Mouse (Mus musculus): ENCODE measurements around the gene Smtnl1.

Smtnl1 gene

GRCm38 (mm10) chr2:84798493-84798921 lies 23.9 kb downstream of the Smtnl1 start, which contains the start of gene Ube2l6:
TSS of gene Ube2l6 (plus strand) at chr2:84798828.
- CTCF ChIA-PET, result interaction anchor here (0.6 to 1.6 kb wide), 6 partner anchors 10 to 389 kb away, joined by 3 to 11 read pairs (median 5); no protein-coding TSS in a partner anchor

GRCm38 (mm10) chr2:84797833-84798492 lies 24.5 kb downstream of the Smtnl1 start:
- CTCF ChIA-PET, result interaction anchor here (0.5 to 1.6 kb wide), 6 partner anchors 10 to 388 kb away, joined by 3 to 11 read pairs (median 6); no protein-coding TSS in a partner anchor

GRCm38 (mm10) chr2:84793871-84794270 lies 28.6 kb downstream of the Smtnl1 start:
- CTCF ChIA-PET, result no interaction called here

GRCm38 (mm10) chr2:84793154-84793553 lies 29.3 kb downstream of the Smtnl1 start:
- CTCF ChIA-PET, result no interaction called here

- CTCF ChIA-PET, result interaction anchor here (0.7 kb wide), 1 partner anchor 33 kb away, joined by 3 read pairs; no protein-coding TSS in a partner anchor
Measured at GRCm38 (mm10) chr2:84792516-84792915, 29.9 kb downstream of the Smtnl1 start.

GRCm38 (mm10) chr2:84790418-84790817 lies 32.0 kb downstream of the Smtnl1 start:
- CTCF ChIA-PET, result no interaction called here

- CTCF ChIA-PET, result interaction anchor here (1.9 kb wide), 1 partner anchor 10 kb away, joined by 6 read pairs; the partner anchor contains the start of gene Ube2l6
Measured at GRCm38 (mm10) chr2:84788316-84788715, 34.1 kb downstream of the Smtnl1 start.

GRCm38 (mm10) chr2:84783840-84784566 lies 38.4 kb downstream of the Smtnl1 start:
- CTCF ChIA-PET, result no interaction called here

- CTCF ChIA-PET, result no interaction called here
Measured at GRCm38 (mm10) chr2:84783315-84783714, 39.1 kb downstream of the Smtnl1 start.

- CTCF ChIA-PET, result no interaction called here
Measured at GRCm38 (mm10) chr2:84779210-84779609, 43.2 kb downstream of the Smtnl1 start.

GRCm38 (mm10) chr2:84777706-84778105 lies 44.7 kb downstream of the Smtnl1 start:
- CTCF ChIA-PET, result no interaction called here

GRCm38 (mm10) chr2:84775665-84776064 lies 46.8 kb downstream of the Smtnl1 start:
- CTCF ChIA-PET, result no interaction called here

GRCm38 (mm10) chr2:84775241-84775640 lies 47.2 kb downstream of the Smtnl1 start, which contains the start of gene Serping1:
TSS of gene Serping1 (minus strand) at chr2:84775444.
- CTCF ChIA-PET, result no interaction called here

GRCm38 (mm10) chr2:84774751-84775150 lies 47.7 kb downstream of the Smtnl1 start:
- CTCF ChIA-PET, result interaction anchor here (0.6 kb wide), 1 partner anchor 119 kb away, joined by 3 read pairs; no protein-coding TSS in a partner anchor

GRCm38 (mm10) chr2:84773195-84773594 lies 49.3 kb downstream of the Smtnl1 start:
- CTCF ChIA-PET, result no interaction called here

GRCm38 (mm10) chr2:84772454-84772853 lies 50.0 kb downstream of the Smtnl1 start:
- CTCF ChIA-PET, result no interaction called here

GRCm38 (mm10) chr2:84770501-84770900 lies 52.0 kb downstream of the Smtnl1 start:
- CTCF ChIA-PET, result no interaction called here

GRCm38 (mm10) chr2:84762818-84763217 lies 59.6 kb downstream of the Smtnl1 start:
- CTCF ChIA-PET, result no interaction called here

GRCm38 (mm10) chr2:84762295-84762694 lies 60.2 kb downstream of the Smtnl1 start:
- CTCF ChIA-PET, result no interaction called here

- CTCF ChIA-PET, result no interaction called here
Measured at GRCm38 (mm10) chr2:84761840-84762239, 60.6 kb downstream of the Smtnl1 start.

- CTCF ChIA-PET, result no interaction called here
Measured at GRCm38 (mm10) chr2:84761309-84761708, 61.1 kb downstream of the Smtnl1 start.

Data from spleen, embryonic (tissue).